Mouse (Mus musculus): ENCODE measurements around the gene 1600014C23Rik. TPM values are rescaled to one million over a fixed set of nuclear protein-coding genes. Genes with fewer than 3 reads are reported as not detected.

The 1600014C23Rik gene
- polyA plus RNA-seq, 1 experiment from 2014 or later, result not detected

DNA sequence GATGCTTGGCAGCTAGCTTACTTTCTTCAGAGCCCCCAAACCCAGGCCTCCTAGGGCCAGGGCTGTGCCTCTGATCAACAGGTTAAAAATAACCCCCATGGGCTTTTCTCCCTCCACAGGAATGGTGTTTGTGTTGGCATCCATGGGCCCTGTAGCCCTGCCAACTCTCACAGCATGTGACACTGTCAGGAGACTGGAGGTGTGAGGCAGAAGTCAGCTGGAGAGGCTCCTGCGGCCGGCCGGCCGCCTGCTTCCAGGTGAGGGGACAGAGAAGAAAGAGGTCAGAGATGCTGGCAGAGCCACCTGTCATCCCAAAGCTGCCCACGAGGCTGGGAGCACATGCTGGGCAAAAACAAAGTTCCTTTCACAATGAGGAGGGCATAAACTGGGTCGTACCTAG is 15.5 kb upstream of the 1600014C23Rik start:
- Histone ChIP-seq H3K27ac (replicated peaks) (no peak overlapping the region), H3K36me3 (ENCODE audit: control insufficient read depth, insufficient read depth, low read length) (no peaks in the 10 kb centered on the region), H3K9ac (ENCODE audit: low read length) (no peak overlapping the region), H3K4me1 (replicated peaks; ENCODE audit: control insufficient read depth, insufficient read depth) (no peaks in the 10 kb centered on the region), H3K4me2 (replicated peaks; ENCODE audit: low read depth) (no peak overlapping the region), H3K4me3 (ENCODE audit: low read depth, low read length) (no peak overlapping the region), H3K9me3 (ENCODE audit: control insufficient read depth, low read length) (no peaks in the 10 kb centered on the region), H3K27me3 (ENCODE audit: control insufficient read depth, insufficient read depth, low read length) (no peaks in the 10 kb centered on the region)
- TF ChIP-seq EP300 (optimal IDR thresholded peaks at IDR 0.05) (no peak), CTCF (IDR thresholded peaks at IDR 0.05; ENCODE audit: low read depth) (no peak)
- DNase-seq (ENCODE audit: low spot score) (no peak), ATAC-seq (ENCODE audit: low FRiP score, low TSS enrichment) (no peak)
- 60% methylated on average over 6 of the region's 6 CpGs for WGBS

DNA sequence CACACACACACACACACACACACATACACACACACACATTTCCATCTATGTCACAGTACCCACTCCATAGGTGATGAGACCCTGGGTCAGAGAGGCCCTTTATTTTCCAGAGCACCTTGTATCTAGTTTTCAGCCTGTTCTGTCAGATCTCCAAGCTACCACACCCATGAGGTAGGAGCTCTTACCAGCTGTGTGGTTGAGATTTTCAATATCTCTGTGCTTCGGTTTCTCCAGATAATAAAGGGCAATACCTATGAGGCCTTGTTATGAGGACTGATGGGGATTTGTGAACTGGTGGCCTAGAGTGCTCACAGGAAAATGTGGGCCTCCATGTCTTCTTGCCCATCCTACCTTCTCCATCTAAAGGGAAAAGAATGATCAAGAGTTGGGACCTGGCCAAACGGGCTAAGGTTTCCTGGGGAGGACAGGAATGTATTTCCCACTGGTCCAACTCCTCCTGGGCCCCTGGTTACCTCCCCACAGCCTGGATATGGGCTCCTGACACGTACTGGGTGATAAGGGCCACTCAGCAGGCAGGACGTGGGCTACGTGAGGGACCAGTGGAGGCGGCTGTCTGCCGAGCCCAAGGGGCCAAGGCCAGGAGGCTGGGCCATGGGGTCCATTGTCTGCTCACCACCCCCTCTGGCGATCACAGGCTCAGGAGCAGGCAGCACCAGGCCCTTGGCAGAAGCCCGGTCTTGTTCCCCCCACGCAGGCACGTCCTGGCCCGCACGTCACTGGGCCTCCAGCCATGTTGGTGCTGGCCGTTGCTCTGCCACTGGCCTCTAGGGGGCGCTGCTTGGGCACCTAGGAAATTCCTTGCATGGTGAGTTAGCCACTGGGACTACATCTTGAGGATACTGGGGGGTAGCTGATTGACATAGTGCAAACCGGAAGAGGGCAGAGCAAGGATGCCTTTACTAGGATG is 14.5 kb upstream of the 1600014C23Rik start:
- H3K4me2 ChIP-seq (replicated peaks; ENCODE audit: low read depth), result no peak overlapping the region
- no peaks in the 10 kb centered on the region for H3K9me3 ChIP-seq (ENCODE audit: control insufficient read depth, low read length)
- H3K27me3 ChIP-seq (ENCODE audit: control insufficient read depth, insufficient read depth, low read length), result no peaks in the 10 kb centered on the region
- H3K4me1 ChIP-seq (replicated peaks; ENCODE audit: control insufficient read depth, insufficient read depth), result no peaks in the 10 kb centered on the region; the same call in 1 of the 2 replicates
- no peak overlapping the region for H3K9ac ChIP-seq (ENCODE audit: low read length)
- WGBS, result 68% methylated on average over 16 of the region's 16 CpGs
- no peaks in the 10 kb centered on the region for H3K36me3 ChIP-seq (ENCODE audit: control insufficient read depth, insufficient read depth, low read length)
- peak; percentile 70 for DNase-seq (ENCODE audit: low spot score)
- peak; percentile 11; the same call in 1 of the 2 replicates for ATAC-seq (ENCODE audit: low FRiP score, low TSS enrichment)
- no peak overlapping the region for H3K27ac ChIP-seq (replicated peaks)
- no peak overlapping the region for H3K4me3 ChIP-seq (ENCODE audit: low read depth, low read length)
- peak; percentile 73 for TF ChIP-seq CTCF (IDR thresholded peaks at IDR 0.05; ENCODE audit: low read depth)
- TF ChIP-seq EP300 (optimal IDR thresholded peaks at IDR 0.05), result no peak

DNA sequence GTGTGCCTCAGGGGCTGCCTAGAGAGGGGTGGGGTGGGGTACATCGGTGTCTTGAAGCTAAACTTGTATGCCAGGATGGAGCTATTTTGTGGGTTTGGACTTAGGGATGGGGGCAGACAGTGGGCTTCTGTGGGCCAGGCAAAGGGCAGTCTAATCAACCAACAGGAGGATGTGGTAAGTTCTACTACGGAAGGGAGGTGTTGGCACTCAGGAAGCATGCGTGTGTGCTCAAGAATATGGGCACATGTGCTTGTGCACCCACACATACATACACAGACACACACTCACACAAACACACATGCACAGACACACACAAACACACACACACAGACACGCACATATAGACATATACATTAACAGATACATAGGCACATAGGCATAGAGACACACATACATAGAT is 13.6 kb upstream of the 1600014C23Rik start:
- Histone ChIP-seq H3K27me3 (ENCODE audit: control insufficient read depth, insufficient read depth, low read length) (no peaks in the 10 kb centered on the region), H3K4me1 (replicated peaks; ENCODE audit: control insufficient read depth, insufficient read depth) (no peaks in the 10 kb centered on the region; the same call in 1 of the 2 replicates), H3K9me3 (ENCODE audit: control insufficient read depth, low read length) (no peaks in the 10 kb centered on the region), H3K4me2 (replicated peaks; ENCODE audit: low read depth) (no peak overlapping the region), H3K9ac (ENCODE audit: low read length) (no peak overlapping the region), H3K4me3 (ENCODE audit: low read depth, low read length) (no peak overlapping the region), H3K27ac (replicated peaks) (no peak overlapping the region), H3K36me3 (ENCODE audit: control insufficient read depth, insufficient read depth, low read length) (no peaks in the 10 kb centered on the region)
- 89% methylated on average over 4 of the region's 4 CpGs for WGBS
- no peak for DNase-seq (ENCODE audit: low spot score)
- ATAC-seq (ENCODE audit: low FRiP score, low TSS enrichment), result no peak
- no peak for TF ChIP-seq EP300 (optimal IDR thresholded peaks at IDR 0.05)
- no peak for TF ChIP-seq CTCF (IDR thresholded peaks at IDR 0.05; ENCODE audit: low read depth)

DNA sequence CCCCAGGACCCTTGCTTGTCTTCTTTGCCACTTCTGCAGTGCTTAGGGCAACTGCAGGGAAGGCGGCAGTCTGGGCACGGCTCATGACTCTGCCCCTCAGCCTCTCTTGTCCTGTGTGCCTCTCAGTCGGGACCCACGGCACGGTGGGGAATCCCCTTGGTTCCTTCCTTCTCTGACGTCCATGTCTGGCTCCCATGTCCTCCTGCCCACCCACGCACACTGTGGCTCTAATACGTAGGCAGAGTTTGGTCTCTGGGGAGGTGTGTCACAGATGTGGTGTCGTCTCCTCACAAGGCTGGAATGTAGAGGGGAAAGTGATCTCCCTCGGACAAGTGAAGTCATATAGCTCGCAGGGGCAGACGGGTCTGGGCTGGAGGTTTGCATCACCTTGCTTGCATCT is 13.1 kb upstream of the 1600014C23Rik start:
- no peaks in the 10 kb centered on the region for H3K9me3 ChIP-seq (ENCODE audit: control insufficient read depth, low read length)
- no peak overlapping the region for H3K4me3 ChIP-seq (ENCODE audit: low read depth, low read length)
- DNase-seq (ENCODE audit: low spot score) (no peak), ATAC-seq (ENCODE audit: low FRiP score, low TSS enrichment) (no peak)
- no peak overlapping the region for H3K27ac ChIP-seq (replicated peaks)
- TF ChIP-seq EP300 (optimal IDR thresholded peaks at IDR 0.05) (no peak), CTCF (IDR thresholded peaks at IDR 0.05; ENCODE audit: low read depth) (no peak)
- H3K27me3 ChIP-seq (ENCODE audit: control insufficient read depth, insufficient read depth, low read length), result no peaks in the 10 kb centered on the region
- H3K4me2 ChIP-seq (replicated peaks; ENCODE audit: low read depth), result no peak overlapping the region
- no peak overlapping the region for H3K9ac ChIP-seq (ENCODE audit: low read length)
- H3K36me3 ChIP-seq (ENCODE audit: control insufficient read depth, insufficient read depth, low read length), result no peaks in the 10 kb centered on the region
- WGBS, result 53% methylated on average over 12 of the region's 12 CpGs
- no peaks in the 10 kb centered on the region; the same call in 1 of the 2 replicates for H3K4me1 ChIP-seq (replicated peaks; ENCODE audit: control insufficient read depth, insufficient read depth)

DNA sequence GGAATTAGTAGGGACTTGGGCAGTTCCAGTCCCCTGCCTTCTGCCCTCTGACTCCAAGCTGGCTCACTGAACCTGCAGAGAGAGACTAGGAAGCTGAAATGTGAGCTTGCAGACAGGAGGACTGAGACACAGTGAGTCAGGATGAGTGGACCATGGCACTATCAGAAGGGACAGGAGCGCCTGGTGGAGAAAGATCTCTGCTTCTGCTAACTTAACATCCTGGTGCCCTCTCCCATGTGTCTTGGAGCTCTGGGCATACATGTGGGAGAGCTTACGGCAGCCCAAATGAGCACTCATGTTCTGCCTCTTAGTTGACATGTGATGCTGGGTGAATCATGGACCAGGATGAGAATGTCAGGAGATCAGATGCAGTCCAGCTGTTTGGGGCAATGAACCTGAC is 12.0 kb upstream of the 1600014C23Rik start:
- ATAC-seq (ENCODE audit: low FRiP score, low TSS enrichment) (no peak), DNase-seq (ENCODE audit: low spot score) (no peak)
- H3K9ac ChIP-seq (ENCODE audit: low read length), result no peak overlapping the region
- 86% methylated on average over 2 of the region's 2 CpGs for WGBS
- TF ChIP-seq CTCF (IDR thresholded peaks at IDR 0.05; ENCODE audit: low read depth) (no peak), EP300 (optimal IDR thresholded peaks at IDR 0.05) (no peak)
- no peak overlapping the region for H3K27ac ChIP-seq (replicated peaks)
- no peak overlapping the region for H3K4me2 ChIP-seq (replicated peaks; ENCODE audit: low read depth)
- H3K4me3 ChIP-seq (ENCODE audit: low read depth, low read length), result no peak overlapping the region
- no peaks in the 10 kb centered on the region for H3K27me3 ChIP-seq (ENCODE audit: control insufficient read depth, insufficient read depth, low read length)
- no peaks in the 10 kb centered on the region for H3K9me3 ChIP-seq (ENCODE audit: control insufficient read depth, low read length)
- H3K4me1 ChIP-seq (replicated peaks; ENCODE audit: control insufficient read depth, insufficient read depth), result no peaks in the 10 kb centered on the region; the same call in 1 of the 2 replicates
- H3K36me3 ChIP-seq (ENCODE audit: control insufficient read depth, insufficient read depth, low read length), result no peaks in the 10 kb centered on the region

Data from stomach, postnatal 0 days (tissue).